17 mouse cellular contexts compared by ENCODE assay signal in the genomic region with DNA sequence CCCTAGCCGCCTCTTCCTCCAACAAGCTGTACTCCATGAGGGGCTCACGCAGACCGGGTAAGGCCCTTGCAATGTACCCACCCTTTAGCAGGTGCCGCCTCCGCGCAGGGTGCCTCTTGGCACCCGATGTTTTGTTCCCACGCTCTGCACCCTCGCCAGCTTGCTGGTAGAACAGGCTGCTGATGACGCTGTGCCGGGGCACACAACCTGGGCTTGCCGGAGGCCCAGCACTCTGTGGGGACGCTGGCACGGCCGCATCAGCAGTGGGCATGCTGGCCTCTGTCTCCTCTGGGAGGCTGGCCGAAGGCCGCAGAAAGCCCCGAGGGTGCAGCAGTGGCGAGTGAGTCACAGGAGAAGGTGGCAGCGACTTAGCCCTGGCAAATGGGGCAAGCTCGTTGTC. TPM values are rescaled to one million over a fixed set of nuclear protein-coding genes. Genes with fewer than 3 reads are reported as not detected.
A peak's percentile ranks its signal among the peaks of the same experiment; 100 is the strongest.
DNase-seq lines count a peak whose midpoint lies in the region; ATAC-seq and TF ChIP-seq lines count a peak whose summit lies in the region.
"Had no signal": no experiment of that assay in that cellular context is flagged by ENCODE, and none has a peak within 500 bp of the region (broad histone marks: within the 10 kb centered on the region; RNA-seq: fewer than 3 reads in every experiment).

No protein-coding gene starts in this region.

- no peak overlapping the region for H3K4me3 ChIP-seq in heart, embryonic 11.5 days (ENCODE audit: low read depth, low read length)
- H3K4me3 ChIP-seq in heart, postnatal 0 days (ENCODE audit: low read depth, low read length), result peak overlapping the region; percentile 40; the same call in 1 of the 2 replicates
- H3K4me3 ChIP-seq: embryonic facial prominence, embryonic 15.5 days; forebrain, embryonic 10.5 days; hindbrain, embryonic 13.5 days; kidney, embryonic 15.5 days; liver, embryonic 13.5 days; lung, embryonic 15.5 days; midbrain, embryonic 12.5 days had no signal

- intact Hi-C loops in heart, postnatal 25 days (cut with DNase I), result no loop called here
- intact Hi-C loops in gastrocnemius, postnatal 14 days (cut with DNase I; ENCODE audit: low total_unique reads), result no loop called here

- H3K9ac ChIP-seq in heart, embryonic 11.5 days (ENCODE audit: low read depth, low read length), result 0 out of 2 replicates have a peak overlapping the region, but pooled peaks have one; percentile 8
- H3K9ac ChIP-seq in heart, postnatal 0 days (replicated peaks; ENCODE audit: low read depth, low read length), result no peak overlapping the region
- H3K9ac ChIP-seq: embryonic facial prominence, embryonic 15.5 days; hindbrain, embryonic 13.5 days; kidney, embryonic 15.5 days; liver, embryonic 13.5 days; lung, embryonic 15.5 days; midbrain, embryonic 12.5 days had no signal

- no peak overlapping the region for H3K27ac ChIP-seq in heart, embryonic 11.5 days (ENCODE audit: low read depth, low read length)
- peak overlapping the region; percentile 84 for H3K27ac ChIP-seq in heart, postnatal 0 days (ENCODE audit: low read depth)
- H3K27ac ChIP-seq: embryonic facial prominence, embryonic 15.5 days; forebrain, embryonic 10.5 days; hindbrain, embryonic 13.5 days; kidney, embryonic 15.5 days; liver, embryonic 13.5 days; lung, embryonic 15.5 days; midbrain, embryonic 12.5 days had no signal

- in situ Hi-C loops in Patski (cut with MboI; ENCODE audit: low pct_unique_long_range_greater_than_20kb), result no loop called here

- H3K36me3 ChIP-seq in heart, embryonic 11.5 days (ENCODE audit: control insufficient read depth, insufficient read depth, low read length), result no peaks in the 10 kb centered on the region
- peaks cover 14% of the 10 kb centered on the region; the same call in 1 of the 2 replicates for H3K36me3 ChIP-seq in heart, postnatal 0 days (replicated peaks; ENCODE audit: control insufficient read depth, insufficient read depth, low read length)
- H3K36me3 ChIP-seq: embryonic facial prominence, embryonic 15.5 days; forebrain, embryonic 10.5 days; hindbrain, embryonic 13.5 days; kidney, embryonic 15.5 days; liver, embryonic 13.5 days; lung, embryonic 15.5 days; midbrain, embryonic 12.5 days had no signal

- peaks cover 53% of the 10 kb centered on the region for H3K4me1 ChIP-seq in heart, embryonic 11.5 days (ENCODE audit: control insufficient read depth, insufficient read depth, low read length)
- peaks cover 55% of the 10 kb centered on the region for H3K4me1 ChIP-seq in heart, postnatal 0 days (ENCODE audit: control insufficient read depth, insufficient read depth)
- H3K4me1 ChIP-seq: embryonic facial prominence, embryonic 15.5 days; hindbrain, embryonic 13.5 days; lung, embryonic 15.5 days; midbrain, embryonic 12.5 days had no signal

- no peak for TF ChIP-seq EP300 in heart, postnatal 0 days (IDR thresholded peaks at IDR 0.05; ENCODE audit: low read depth)

- no peaks in the 10 kb centered on the region for H3K9me3 ChIP-seq in heart, embryonic 11.5 days (replicated peaks; ENCODE audit: control insufficient read depth, low read length)
- H3K9me3 ChIP-seq in heart, postnatal 0 days (replicated peaks; ENCODE audit: control insufficient read depth, low read length), result no peaks in the 10 kb centered on the region
- H3K9me3 ChIP-seq: embryonic facial prominence, embryonic 15.5 days; forebrain, embryonic 10.5 days; hindbrain, embryonic 13.5 days; kidney, embryonic 15.5 days; liver, embryonic 13.5 days; lung, embryonic 15.5 days; midbrain, embryonic 12.5 days had no signal

- no peak for ATAC-seq in heart, embryonic 11.5 days (replicated peaks; ENCODE audit: insufficient number of reproducible peaks, low FRiP score, low TSS enrichment)
- ATAC-seq in Patski, result peak; percentile 8
- no peak for ATAC-seq in heart, postnatal 0 days (ENCODE audit: insufficient read depth, low read depth)

- DNase-seq in heart, postnatal 25 days (ENCODE audit: low spot score), result no peak
- DNase-seq in Patski (ENCODE audit: low read depth, low spot score), result no peak
- no peak for DNase-seq in heart, postnatal 0 days (ENCODE audit: low spot score)
- DNase-seq in layer of hippocampus, postnatal 10 days (ENCODE audit: low spot score in 2 of 2), result peak; percentile 58 to 63
- DNase-seq in gastrocnemius, postnatal 14 days, result no peak
- DNase-seq in adrenal gland, adult (ENCODE audit: inconsistent age in 2 of 2, low spot score in 1 of 2), result no peak
- DNase-seq: cerebellum, adult 9-10 months; embryo, embryonic 11 days; gastrocnemius, postnatal 36 days; liver, embryonic 13.5 days had no signal

- CTCF ChIA-PET in Patski (lab: Charles Lee), result no interaction called here

- 87% methylated on average over 21 of the region's 21 CpGs for WGBS in heart, embryonic 11.5 days (ENCODE audit: insufficient replicate concordance)
- 86% methylated on average over 21 of the region's 21 CpGs for WGBS in heart, postnatal 0 days

- peak overlapping the region; percentile 54 for H3K4me2 ChIP-seq in heart, embryonic 11.5 days
- peak overlapping the region; percentile 64 for H3K4me2 ChIP-seq in heart, postnatal 0 days (ENCODE audit: low read depth, low read length)
- H3K4me2 ChIP-seq: embryonic facial prominence, embryonic 15.5 days; hindbrain, embryonic 13.5 days; kidney, embryonic 15.5 days; liver, embryonic 13.5 days; lung, embryonic 15.5 days; midbrain, embryonic 12.5 days had no signal

- no peak for TF ChIP-seq CTCF in Patski (IDR thresholded peaks at IDR 0.05)
- TF ChIP-seq CTCF in heart, postnatal 0 days (IDR thresholded peaks at IDR 0.05; ENCODE audit: low read depth), result no peak

- no peaks in the 10 kb centered on the region; the same call in 1 of the 2 replicates for H3K27me3 ChIP-seq in heart, embryonic 11.5 days (ENCODE audit: control insufficient read depth, insufficient read depth, low read length)
- peaks cover 16% of the 10 kb centered on the region for H3K27me3 ChIP-seq in Patski
- H3K27me3 ChIP-seq in heart, postnatal 0 days (ENCODE audit: control insufficient read depth, insufficient read depth, low read length), result no peaks in the 10 kb centered on the region
- H3K27me3 ChIP-seq: kidney, embryonic 15.5 days had no signal

- POLR2A ChIA-PET in Patski (lab: Charles Lee), result no interaction called here

RNA-seq across cellular contexts. Expression of a gene that starts 22.7 kb away (rescaled TPM):
- polyA plus RNA-seq in heart, embryonic 11.5 days (2014; fragmentation: Nextera tagmentation; extraction: Ambion mirVana), result 26.1 and 27.5 TPM in 2 replicates
- 10 to 100 TPM; 14.8 to 15.5 TPM for total RNA-seq in heart, postnatal 25 days (2021)
- polyA plus RNA-seq in Patski (2021), result 29.2 TPM
- 36.8 and 37.4 TPM in 2 replicates for total RNA-seq in heart, postnatal 0 days (2014; rRNA removed; ENCODE audit: low replicate concordance)
- polyA plus RNA-seq in heart, postnatal 0 days (2015; fragmentation: Nextera tagmentation; extraction: Ambion mirVana), result 26.0 and 26.5 TPM in 2 replicates
- total RNA-seq in layer of hippocampus, postnatal 10 days (2021), result 10 to 100 TPM; 24.7 to 28.6 TPM
- 1 to 10 TPM; 9.3 to 9.6 TPM for total RNA-seq in gastrocnemius, postnatal 14 days (2021)

RNA-seq across cellular contexts. Expression of a gene that starts 46.1 kb away (rescaled TPM):
- polyA plus RNA-seq in heart, embryonic 11.5 days (2014; fragmentation: Nextera tagmentation; extraction: Ambion mirVana), result 22.5 and 23.3 TPM in 2 replicates
- total RNA-seq in heart, postnatal 25 days (2021), result 10 to 100 TPM; 17.1 to 21.3 TPM
- 20.9 TPM for polyA plus RNA-seq in Patski (2021)
- 90.4 and 94.8 TPM in 2 replicates for total RNA-seq in heart, postnatal 0 days (2014; rRNA removed; ENCODE audit: low replicate concordance)
- polyA plus RNA-seq in heart, postnatal 0 days (2015; fragmentation: Nextera tagmentation; extraction: Ambion mirVana), result 43.1 and 63.4 TPM in 2 replicates
- 10 to 100 TPM; 59.3 to 61.6 TPM for total RNA-seq in layer of hippocampus, postnatal 10 days (2021)
- total RNA-seq in gastrocnemius, postnatal 14 days (2021), result 10 to 100 TPM; 15.1 to 16.8 TPM

RNA-seq across cellular contexts. Expression of a gene that starts 46.1 kb away (rescaled TPM):
- 1.0 and 1.1 TPM in 2 replicates for polyA plus RNA-seq in heart, embryonic 11.5 days (2014; fragmentation: Nextera tagmentation; extraction: Ambion mirVana)
- total RNA-seq in heart, postnatal 25 days (2021), result under 1 TPM; 0.10 to 0.17 TPM
- polyA plus RNA-seq in Patski (2021), result 0.26 TPM
- 0.62 TPM in 1 of 2 replicates, not detected in the other for total RNA-seq in heart, postnatal 0 days (2014; rRNA removed; ENCODE audit: low replicate concordance)
- 0.26 and 0.33 TPM in 2 replicates for polyA plus RNA-seq in heart, postnatal 0 days (2015; fragmentation: Nextera tagmentation; extraction: Ambion mirVana)
- 1 to 10 TPM; 2.9 to 3.7 TPM for total RNA-seq in layer of hippocampus, postnatal 10 days (2021)
- under 1 TPM in 1 of 2 experiments, not detected in 1; 0.29 TPM for total RNA-seq in gastrocnemius, postnatal 14 days (2021)

RNA-seq across cellular contexts. Expression of a gene that starts 51.9 kb away (rescaled TPM):
- polyA plus RNA-seq in heart, embryonic 11.5 days (2014; fragmentation: Nextera tagmentation; extraction: Ambion mirVana), result 6.4 and 8.4 TPM in 2 replicates
- 1 to 10 TPM; 1.8 to 2.3 TPM for total RNA-seq in heart, postnatal 25 days (2021)
- polyA plus RNA-seq in Patski (2021), result 7.1 TPM
- 26.3 and 44.3 TPM in 2 replicates for total RNA-seq in heart, postnatal 0 days (2014; rRNA removed; ENCODE audit: low replicate concordance)
- 7.0 and 8.2 TPM in 2 replicates for polyA plus RNA-seq in heart, postnatal 0 days (2015; fragmentation: Nextera tagmentation; extraction: Ambion mirVana)
- total RNA-seq in layer of hippocampus, postnatal 10 days (2021), result 100 to 1,000 TPM; 146 to 155 TPM
- total RNA-seq in gastrocnemius, postnatal 14 days (2021), result 1 to 10 TPM; 2.1 to 3.7 TPM

Comparison
In these comparisons a context has a peak if more than half of its experiments do, and no peak if none do; other contexts are left out.
1. DNase-seq: peak in layer of hippocampus, postnatal 10 days (2 of 2); none in heart, postnatal 25 days (single experiment), Patski (single experiment), heart, postnatal 0 days (single experiment), gastrocnemius, postnatal 14 days (single experiment) and adrenal gland, adult (0 of 2).